Mouse (Mus musculus): ENCODE measurements at regions not wholly inside any gene's neighbourhood (a gene's known extent, or its start where the extent isn't known, plus 50 kb on each side); places are given as distances from the start of the nearest gene placed in this dataset.

- DNase-seq (ENCODE audit: low spot score), result no peak
Observed at GRCm38 (mm10) chr17:85932360-85933132, 212.4 kb downstream of the Srbd1 start.

- DNase-seq (ENCODE audit: low spot score), result no peak
Observed at GRCm38 (mm10) chr17:85931955-85932354, 213.0 kb downstream of the Srbd1 start.

- DNase-seq (ENCODE audit: low spot score), result no peak
Observed at GRCm38 (mm10) chr17:85930789-85931188, 214.2 kb downstream of the Srbd1 start.

- DNase-seq (ENCODE audit: low spot score), result no peak
Observed at GRCm38 (mm10) chr17:85930331-85930730, 214.6 kb downstream of the Srbd1 start.

GRCm38 (mm10) chr17:85929699-85930286 is 215.2 kb downstream of the Srbd1 start:
- no peak for DNase-seq (ENCODE audit: low spot score)

- DNase-seq (ENCODE audit: low spot score), result no peak
Observed at GRCm38 (mm10) chr17:85928543-85928942, 216.4 kb downstream of the Srbd1 start.

- no peak for DNase-seq (ENCODE audit: low spot score)
Observed at GRCm38 (mm10) chr17:85927261-85927660, 217.7 kb downstream of the Srbd1 start.

GRCm38 (mm10) chr17:85926044-85926443 is 218.9 kb downstream of the Srbd1 start:
- no peak for DNase-seq (ENCODE audit: low spot score)

- no peak for DNase-seq (ENCODE audit: low spot score)
Observed at GRCm38 (mm10) chr17:85921219-85921673, 223.7 kb downstream of the Srbd1 start.

- no peak for DNase-seq (ENCODE audit: low spot score)
Observed at GRCm38 (mm10) chr17:85919868-85920267, 225.1 kb downstream of the Srbd1 start.

- DNase-seq (ENCODE audit: low spot score), result no peak
Observed at GRCm38 (mm10) chr17:85915870-85916269, 227.8 kb upstream of the Six2 start.

GRCm38 (mm10) chr17:85914062-85914461 is 226.0 kb upstream of the Six2 start:
- DNase-seq (ENCODE audit: low spot score), result no peak

- no peak for DNase-seq (ENCODE audit: low spot score)
Observed at GRCm38 (mm10) chr17:85908709-85909108, 220.6 kb upstream of the Six2 start.

GRCm38 (mm10) chr17:85906597-85907187 is 218.6 kb upstream of the Six2 start:
- no peak for DNase-seq (ENCODE audit: low spot score)

- no peak for DNase-seq (ENCODE audit: low spot score)
Observed at GRCm38 (mm10) chr17:85902575-85902974, 214.5 kb upstream of the Six2 start.

GRCm38 (mm10) chr17:85899096-85899495 is 211.0 kb upstream of the Six2 start:
- no peak for DNase-seq (ENCODE audit: low spot score)

GRCm38 (mm10) chr17:85895978-85896377 is 207.9 kb upstream of the Six2 start:
- no peak for DNase-seq (ENCODE audit: low spot score)

- no peak for DNase-seq (ENCODE audit: low spot score)
Observed at GRCm38 (mm10) chr17:85891243-85891642, 203.2 kb upstream of the Six2 start.

- DNase-seq (ENCODE audit: low spot score), result no peak
Observed at GRCm38 (mm10) chr17:85889746-85890532, 201.9 kb upstream of the Six2 start.

- DNase-seq (ENCODE audit: low spot score), result no peak
Observed at GRCm38 (mm10) chr17:85888568-85889398, 200.7 kb upstream of the Six2 start.

- DNase-seq (ENCODE audit: low spot score), result no peak
Observed at GRCm38 (mm10) chr17:85886675-85887074, 198.6 kb upstream of the Six2 start.

- no peak for DNase-seq (ENCODE audit: low spot score)
Observed at GRCm38 (mm10) chr17:85886237-85886636, 198.2 kb upstream of the Six2 start.
